Mouse (Mus musculus): Measurements from ENCODE around the gene Gars.

Gene Gars

GRCm38 (mm10) chr6:55038671-55039445 lies 1.1 kb downstream of the Gars start:
- DNase-seq (ENCODE audit: low spot score), result no peak

- no peak for DNase-seq (ENCODE audit: low spot score)
These were observed 1.6 kb downstream of the Gars start for GRCm38 (mm10) chr6:55039446-55039783.

GRCm38 (mm10) chr6:55040031-55040430 lies 2.2 kb downstream of the Gars start:
- no peak for DNase-seq (ENCODE audit: low spot score)

- no peak for DNase-seq (ENCODE audit: low spot score)
These were observed 5.4 kb downstream of the Gars start for GRCm38 (mm10) chr6:55043206-55043605.

- DNase-seq (ENCODE audit: low spot score), result no peak
These were observed 6.7 kb downstream of the Gars start for GRCm38 (mm10) chr6:55044542-55044941.

- DNase-seq (ENCODE audit: low spot score), result no peak
These were observed 7.5 kb downstream of the Gars start for GRCm38 (mm10) chr6:55045326-55045725.

- DNase-seq (ENCODE audit: low spot score), result no peak
These were observed 11.4 kb downstream of the Gars start for GRCm38 (mm10) chr6:55049186-55049585.

GRCm38 (mm10) chr6:55054491-55054890 lies 16.7 kb downstream of the Gars start:
- DNase-seq (ENCODE audit: low spot score), result no peak

- DNase-seq (ENCODE audit: low spot score), result no peak
These were observed 19.6 kb downstream of the Gars start for GRCm38 (mm10) chr6:55057427-55057826.

- no peak for DNase-seq (ENCODE audit: low spot score)
These were observed 22.5 kb downstream of the Gars start for GRCm38 (mm10) chr6:55060241-55060825.

- no peak for DNase-seq (ENCODE audit: low spot score)
These were observed 23.5 kb downstream of the Gars start for GRCm38 (mm10) chr6:55061328-55061727.

GRCm38 (mm10) chr6:55062200-55062599 lies 24.4 kb downstream of the Gars start:
- no peak for DNase-seq (ENCODE audit: low spot score)

GRCm38 (mm10) chr6:55063793-55064476 lies 26.1 kb downstream of the Gars start:
- no peak for DNase-seq (ENCODE audit: low spot score)

GRCm38 (mm10) chr6:55064477-55064827 lies 26.6 kb downstream of the Gars start:
- no peak for DNase-seq (ENCODE audit: low spot score)

- DNase-seq (ENCODE audit: low spot score), result no peak
These were observed 28.1 kb downstream of the Gars start for GRCm38 (mm10) chr6:55065903-55066302.

- no peak for DNase-seq (ENCODE audit: low spot score)
These were observed 38.9 kb downstream of the Gars start for GRCm38 (mm10) chr6:55076561-55077255.

- no peak for DNase-seq (ENCODE audit: low spot score)
These were observed 43.6 kb downstream of the Gars start for GRCm38 (mm10) chr6:55081379-55081778.

GRCm38 (mm10) chr6:55082261-55083051 lies 44.6 kb downstream of the Gars start:
- no peak for DNase-seq (ENCODE audit: low spot score)

- no peak for DNase-seq (ENCODE audit: low spot score)
These were observed 49.5 kb downstream of the Gars start for GRCm38 (mm10) chr6:55087355-55087754.

- no peak for DNase-seq (ENCODE audit: low spot score)
These were observed 52.8 kb downstream of the Gars start for GRCm38 (mm10) chr6:55090639-55091038.

GRCm38 (mm10) chr6:55091396-55091795 lies 53.6 kb downstream of the Gars start:
- no peak for DNase-seq (ENCODE audit: low spot score)

Data from testis, postnatal 14 days (tissue).